Mouse (Mus musculus) cerebellum, postnatal 36 days (tissue): ENCODE data around the gene Gm49384.

Experiments used
- DNase-seq, 2 experiments: peaks; one replicate each; pipeline ENCODE4 v3.0.0; 2021 to 2022; ENCODE audit warnings: mixed read lengths in 2 of 2

The Gm49384 gene

DNA sequence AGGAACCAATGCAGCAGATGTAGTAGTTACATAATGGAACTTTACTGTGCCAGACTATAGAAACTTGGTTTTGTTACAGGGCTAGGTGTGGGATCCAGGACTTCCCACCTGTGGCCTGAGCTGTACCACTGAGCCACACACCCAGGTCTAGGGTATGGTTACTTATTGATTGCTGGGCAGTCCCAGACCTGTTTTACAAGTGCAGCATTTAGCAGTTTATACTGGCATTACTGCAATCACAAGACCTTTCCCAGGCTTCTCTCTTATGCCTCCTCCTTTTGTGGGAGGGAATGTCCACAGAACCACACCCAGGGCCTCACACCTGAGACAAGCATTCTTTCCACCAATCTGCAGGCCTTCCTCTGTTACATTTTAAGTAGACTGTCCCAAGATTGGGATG, 5.1 kb downstream of the Gm49384 start:
- no peak for DNase-seq

GRCm38 (mm10) chr12:69198164-69198535, 5.9 kb downstream of the Gm49384 start, which contains the start of gene Dnaaf2:
Dnaaf2 (minus strand) TSS chr12:69198429.
- peak; percentile 55 to 56 for DNase-seq

DNA sequence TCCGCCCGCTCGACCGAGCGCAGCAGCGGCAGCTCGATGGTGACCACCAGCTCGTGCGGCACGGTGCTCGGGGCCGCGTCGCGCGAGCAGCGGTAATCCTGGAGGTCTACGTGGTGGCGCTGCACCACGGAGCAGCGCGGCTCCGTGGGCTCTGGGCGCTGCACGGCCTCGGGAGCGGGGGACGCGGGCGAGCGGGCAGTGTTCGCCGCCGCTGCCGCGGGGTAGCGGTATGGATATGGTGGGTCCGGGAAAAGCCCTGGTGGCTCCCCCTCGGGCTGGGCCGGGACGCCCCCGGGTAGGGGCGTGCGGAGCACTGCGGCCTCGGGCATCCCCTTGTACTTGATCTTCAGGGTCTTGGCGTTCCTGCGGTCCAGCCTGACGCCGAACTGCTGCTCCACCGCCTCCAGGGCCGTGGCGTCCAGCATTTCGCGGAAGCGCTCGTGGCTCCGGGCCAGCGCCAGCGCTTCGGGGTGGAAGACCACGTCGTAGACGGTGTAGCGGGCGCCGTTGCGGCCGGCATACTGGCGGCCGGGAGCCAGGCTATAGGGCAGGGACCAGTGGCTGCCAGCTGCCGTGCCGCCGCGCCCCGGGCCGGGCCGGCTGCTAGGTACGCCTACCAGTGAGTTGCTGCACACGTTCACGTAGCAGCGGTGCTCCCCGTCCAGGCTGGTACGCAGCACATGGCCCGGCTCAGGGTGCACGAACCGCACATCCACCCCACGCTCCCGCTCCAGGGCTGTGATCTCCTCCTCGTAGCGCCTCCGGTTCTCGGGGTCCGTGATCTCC, 6.5 kb downstream of the Gm49384 start:
- DNase-seq, result peak; percentile 40 to 55

DNA sequence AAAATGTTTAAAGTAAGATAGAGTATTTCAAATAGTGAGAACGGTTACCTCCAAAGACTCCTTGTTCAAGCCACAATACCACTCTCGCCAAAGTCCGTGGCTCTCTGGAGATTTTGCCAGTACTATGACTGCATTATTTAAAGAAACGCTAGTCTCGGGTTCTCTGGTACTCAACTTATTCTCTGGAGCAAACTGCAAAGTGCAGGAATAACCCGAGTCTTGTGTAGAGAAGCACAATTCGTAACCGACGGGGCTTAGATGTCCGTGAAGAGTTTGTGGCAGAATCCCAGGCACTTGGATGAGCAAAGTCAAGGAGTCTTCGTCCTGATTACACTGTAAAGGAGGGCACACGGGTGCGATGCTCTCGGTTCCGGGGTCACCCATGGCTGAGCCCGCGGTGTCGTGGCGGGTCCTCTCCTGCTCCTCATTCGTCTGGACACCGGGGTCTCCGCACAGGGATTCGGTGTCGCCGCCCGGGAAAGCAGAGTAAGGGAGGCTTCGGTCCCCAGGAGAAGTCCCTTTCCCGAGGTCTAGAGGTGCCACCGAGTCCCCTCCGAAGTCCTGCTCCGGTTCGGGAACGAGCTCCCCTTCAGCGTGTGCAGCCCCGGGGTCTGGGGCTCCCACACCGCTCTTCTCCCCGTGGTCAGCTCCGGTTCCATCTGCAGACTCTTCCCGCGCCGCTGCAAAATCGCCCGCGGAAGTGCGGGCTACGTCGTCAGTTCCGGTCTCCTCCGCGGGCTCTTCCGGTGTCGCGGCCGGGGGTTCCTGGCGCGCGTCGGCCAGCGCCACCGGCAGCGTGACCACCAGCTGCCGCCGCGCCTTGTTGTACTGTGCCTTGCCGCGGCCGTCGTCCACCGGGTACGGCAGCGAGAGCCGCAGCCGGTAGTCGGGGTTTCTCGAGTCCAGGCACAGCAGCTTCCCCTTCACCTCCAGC, 7.4 kb downstream of the Gm49384 start, which contains the start of gene Gm49383:
Gm49383 (minus strand) TSS at position 661 of the 934 bp plus-strand sequence.
- peak; percentile 70 to 75 for DNase-seq

GRCm38 (mm10) chr12:69192637-69193036, 11.4 kb downstream of the Gm49384 start:
- DNase-seq, result no peak

DNA sequence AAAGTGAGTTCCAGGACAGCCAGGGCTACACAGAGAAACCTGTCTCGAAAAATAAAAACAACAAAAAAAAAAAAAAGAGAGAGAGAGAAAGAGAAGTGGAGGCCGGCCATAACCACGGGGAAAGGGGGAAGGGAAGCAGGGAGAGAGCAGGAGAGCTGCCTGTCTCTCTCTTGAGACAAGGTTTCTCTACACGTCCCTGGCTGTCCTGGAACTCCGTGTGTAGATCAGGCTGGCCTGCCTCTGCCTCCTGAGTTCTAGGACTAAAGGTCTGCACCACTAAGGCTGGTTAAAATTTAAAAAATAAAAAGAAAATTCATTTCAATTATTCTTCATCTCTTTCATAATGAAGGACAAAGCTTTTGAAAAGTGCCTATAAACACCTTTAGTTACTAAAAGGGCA, 12.7 kb downstream of the Gm49384 start:
- DNase-seq, result no peak

DNA sequence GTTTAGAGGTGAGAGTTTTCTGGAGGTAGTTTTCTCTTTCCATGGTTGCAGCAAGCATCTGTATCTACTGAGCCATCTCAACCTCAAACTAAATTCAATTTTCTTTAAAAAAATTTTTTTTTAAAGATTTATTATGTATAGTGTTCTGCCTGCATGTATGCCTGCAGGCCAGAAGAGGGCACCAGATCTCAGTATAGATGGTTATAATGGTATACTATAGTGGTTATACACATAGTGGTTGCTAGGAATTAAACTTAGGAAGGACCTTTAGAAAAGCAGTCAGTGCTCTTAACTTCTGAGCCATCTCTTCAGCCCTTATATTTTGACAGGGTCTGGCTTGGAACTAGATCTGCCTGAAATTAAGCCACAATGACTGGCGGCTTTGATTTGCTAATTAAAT, 13.5 kb downstream of the Gm49384 start:
- DNase-seq, result no peak

GRCm38 (mm10) chr12:69190074-69190473, 14.0 kb downstream of the Gm49384 start:
- DNase-seq, result no peak

DNA sequence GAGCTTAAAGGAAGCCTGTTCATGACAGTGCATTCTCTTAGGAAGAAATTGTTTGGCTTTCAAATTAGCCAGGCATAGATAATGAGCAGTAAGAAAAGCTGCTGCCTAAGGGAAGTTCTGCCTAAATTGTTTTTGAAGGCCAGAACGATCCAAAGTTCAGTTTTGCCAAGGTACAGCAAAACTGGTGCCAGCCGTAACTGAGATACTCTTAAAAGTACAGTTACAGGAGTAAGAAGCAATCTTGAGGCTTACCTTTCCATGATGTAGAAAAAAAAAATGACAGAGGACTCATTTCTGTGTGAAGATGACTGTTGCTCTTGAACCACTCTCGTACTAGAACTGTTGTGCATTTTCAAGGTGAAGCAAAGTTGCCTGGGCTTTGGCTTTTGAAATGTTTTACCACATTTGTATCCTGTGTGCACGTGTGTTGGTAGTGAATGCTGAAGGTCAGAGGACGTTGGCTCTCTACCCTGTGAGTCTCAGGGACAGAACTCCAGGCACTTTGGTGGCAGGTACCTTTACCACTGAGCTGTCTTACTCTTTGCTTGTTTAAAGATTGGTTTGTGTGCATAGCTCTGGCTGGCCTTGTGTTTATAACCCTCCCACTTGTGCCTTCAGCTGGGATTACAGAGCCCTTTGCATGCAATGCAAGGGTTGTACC, 17.1 kb downstream of the Gm49384 start:
- DNase-seq, result no peak

- no peak for DNase-seq
These were observed 18.7 kb downstream of the Gm49384 start for GRCm38 (mm10) chr12:69185371-69185770.

DNA sequence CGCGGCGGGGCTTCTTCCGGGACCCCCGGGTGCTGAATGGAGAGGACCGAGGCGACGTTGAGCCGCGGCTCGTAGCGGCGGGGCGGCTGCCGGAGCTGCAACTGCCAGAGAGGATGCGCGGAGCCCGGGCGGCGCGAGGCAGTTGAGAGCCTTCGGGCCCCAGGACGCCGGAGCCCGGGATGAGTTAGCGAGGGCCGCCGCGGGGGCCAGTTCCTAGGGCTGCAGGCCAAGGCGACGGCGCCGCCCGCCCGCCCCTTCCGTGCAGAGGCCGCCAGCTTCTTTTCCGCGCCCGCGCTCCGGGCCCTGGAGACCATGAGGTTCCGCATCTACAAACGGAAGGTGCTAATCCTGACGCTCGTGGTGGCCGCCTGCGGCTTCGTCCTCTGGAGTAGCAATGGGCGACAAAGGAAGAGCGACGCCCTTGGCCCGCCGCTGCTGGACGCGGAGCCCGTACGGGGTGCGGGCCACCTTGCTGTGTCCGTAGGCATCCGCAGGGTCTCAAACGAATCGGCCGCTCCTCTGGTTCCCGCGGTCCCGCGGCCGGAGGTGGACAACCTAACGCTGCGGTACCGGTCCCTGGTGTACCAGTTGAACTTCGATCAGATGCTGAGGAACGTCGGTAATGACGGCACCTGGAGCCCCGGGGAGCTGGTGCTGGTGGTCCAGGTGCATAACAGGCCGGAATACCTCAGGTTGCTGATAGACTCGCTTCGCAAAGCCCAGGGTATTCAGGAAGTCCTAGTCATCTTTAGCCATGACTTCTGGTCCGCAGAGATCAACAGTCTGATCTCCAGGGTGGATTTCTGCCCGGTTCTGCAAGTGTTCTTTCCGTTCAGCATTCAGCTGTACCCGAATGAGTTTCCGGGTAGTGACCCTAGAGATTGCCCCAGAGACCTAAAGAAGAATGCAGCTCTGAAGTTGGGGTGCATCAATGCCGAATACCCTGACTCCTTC, 19.4 kb downstream of the Gm49384 start:
- DNase-seq, result peak in 1 of 2 experiments; percentile 61

DNA sequence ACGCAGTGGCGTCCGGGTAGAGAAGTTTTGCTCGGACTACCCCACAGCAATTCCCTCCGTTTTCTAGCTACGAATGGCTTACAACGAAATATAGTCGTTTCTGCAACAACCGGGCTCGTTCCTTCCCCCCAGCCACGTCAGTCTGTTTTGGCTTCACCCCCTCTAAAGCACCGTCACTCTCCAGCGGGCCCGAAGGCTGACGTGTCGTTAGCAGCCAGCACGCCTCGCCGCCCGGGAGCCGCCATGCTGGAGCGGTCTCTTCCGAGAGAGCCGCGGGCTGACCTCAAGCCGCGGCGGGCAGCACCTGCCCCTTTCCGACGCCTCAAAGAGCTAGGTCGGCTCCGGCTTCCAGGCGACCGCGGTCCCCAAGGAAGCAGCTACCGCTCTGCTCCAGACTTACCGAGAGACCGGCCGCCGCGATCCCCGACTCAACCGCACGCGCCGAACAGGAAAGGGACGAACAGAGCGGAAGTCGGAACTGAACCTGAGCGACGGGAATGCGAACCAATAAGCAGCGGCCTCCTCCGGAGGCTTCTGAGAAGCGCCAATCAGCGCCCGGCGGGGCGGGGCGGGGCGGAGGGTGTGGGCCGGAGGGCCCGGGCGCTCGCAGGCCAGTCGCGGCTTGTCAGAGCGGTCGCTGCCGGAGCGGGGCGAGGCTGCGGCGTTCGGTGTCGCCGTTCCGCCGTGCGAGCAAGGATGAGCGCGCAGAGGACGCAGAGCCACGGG, 20.3 kb downstream of the Gm49384 start, which contains the start of the genes Rpl36al and Mgat2:
Rpl36al (minus strand) TSS at position 501 of the 726 bp plus-strand sequence.
Mgat2 (plus strand) TSS at position 575 of the 726 bp plus-strand sequence.
- peak; percentile 99 to 100 for DNase-seq

- no peak for DNase-seq
These were observed 22.3 kb downstream of the Gm49384 start for GRCm38 (mm10) chr12:69181800-69182199.

DNA sequence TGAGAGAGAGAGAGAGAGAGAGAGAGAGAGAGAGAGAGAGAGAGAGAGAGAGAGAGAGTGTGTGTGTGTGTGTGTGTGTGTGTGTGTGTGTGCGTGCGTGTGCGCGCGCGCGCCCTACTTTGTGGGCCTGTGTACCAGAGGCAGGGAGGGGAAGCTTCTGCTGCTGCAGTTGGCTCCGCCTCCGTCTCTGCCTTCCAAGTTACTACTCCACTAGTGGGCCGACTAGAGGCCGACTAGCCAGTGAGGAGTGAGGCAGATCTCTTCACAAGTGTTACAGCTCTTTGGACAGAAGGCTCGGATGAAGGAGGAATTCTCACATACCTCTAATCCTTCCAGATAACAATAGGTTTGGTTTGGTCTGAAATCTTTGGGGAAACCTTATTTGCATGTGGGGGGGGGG, 24.7 kb downstream of the Gm49384 start:
- no peak for DNase-seq

- DNase-seq, result no peak
These were observed 26.5 kb downstream of the Gm49384 start for GRCm38 (mm10) chr12:69177526-69177925.

GRCm38 (mm10) chr12:69175975-69176374, 28.1 kb downstream of the Gm49384 start:
- DNase-seq, result no peak

- no peak for DNase-seq
These were observed 32.8 kb downstream of the Gm49384 start for GRCm38 (mm10) chr12:69171307-69171706.

- peak; percentile 82 to 92 for DNase-seq
These were observed 35.5 kb downstream of the Gm49384 start, which contains the start of gene Lrr1 for GRCm38 (mm10) chr12:69168461-69169106. Lrr1 (plus strand) TSS chr12:69168814.

DNA sequence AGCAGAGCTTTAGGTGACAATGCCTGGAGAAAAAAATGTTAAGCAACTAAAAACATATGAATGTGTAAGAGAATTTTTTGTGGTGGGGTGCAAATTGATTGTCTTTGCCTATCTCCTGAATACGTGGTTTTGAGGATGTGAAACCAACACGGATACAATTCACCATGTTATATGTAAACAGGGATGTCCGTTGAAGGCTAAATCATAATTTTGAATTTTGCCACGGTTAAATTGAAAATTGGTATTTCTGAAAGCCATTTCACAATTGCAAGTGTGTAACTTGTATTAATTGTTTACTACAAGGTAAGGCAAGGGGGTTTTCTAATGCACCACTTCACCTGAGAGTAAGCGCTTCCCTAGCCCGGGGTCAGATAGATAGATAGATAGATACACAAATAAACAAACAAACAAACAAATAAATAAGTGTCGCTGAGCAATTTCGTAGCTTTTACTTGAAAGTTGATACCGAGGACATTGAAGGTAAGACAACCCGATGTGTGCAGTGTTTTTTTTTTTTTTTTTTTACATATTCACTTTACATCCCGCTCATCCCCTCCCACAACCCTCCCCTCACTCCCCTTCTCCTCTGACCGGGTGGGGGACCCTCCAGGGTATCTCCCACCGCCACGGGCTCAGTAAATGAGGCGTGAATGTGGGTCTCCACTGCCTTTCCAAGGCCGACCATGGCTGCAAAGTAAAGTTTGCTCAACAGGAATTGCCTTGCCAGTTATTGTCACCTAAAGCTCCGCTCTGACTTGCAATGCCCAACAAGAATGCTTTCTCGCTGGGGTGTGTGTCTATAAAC, 36.2 kb downstream of the Gm49384 start:
- no peak for DNase-seq
